Mouse (Mus musculus) heart, postnatal 0 days (tissue): ENCODE data around the gene Zfp961. TPM values are rescaled to one million over a fixed set of nuclear protein-coding genes. Genes with fewer than 3 reads are reported as not detected.

ENCODE experiments used
- ATAC-seq: fragments of 200-750 bp; cut with Nextera tagmentation; 2 replicates; pipeline ENCODE4 v1.8.0; 2017; ENCODE audit warnings: low read depth, moderate number of reproducible peaks, moderate library complexity; ENCODE audit not compliant: insufficient read depth
- DNase-seq: peaks from one replicate; pipeline ENCODE4 v3.0.0-alpha.2; 2016; ENCODE audit warnings: low spot score
- H3K27ac ChIP-seq: fragments of 300-500 bp; sonication (generic); 2 replicates; pipeline ENCODE4 v1.5.1; 2014; ENCODE audit warnings: low read depth, mild to moderate bottlenecking
- H3K27me3 ChIP-seq: fragments of 300-500 bp; sonication (generic); 2 replicates; pipeline ENCODE4 v1.6.1; 2014; ENCODE audit warnings: low read length, mixed read lengths; ENCODE audit not compliant: control insufficient read depth, insufficient read depth
- H3K36me3 ChIP-seq: fragments of 300-500 bp; sonication (generic); replicated peaks from 2 replicates; pipeline ENCODE4 v1.6.1; 2014; ENCODE audit warnings: low read length, mixed read lengths; ENCODE audit not compliant: control insufficient read depth, insufficient read depth
- H3K4me1 ChIP-seq: fragments of 300-500 bp; sonication (generic); 2 replicates; pipeline ENCODE4 v1.6.1; 2014; ENCODE audit warnings: antibody characterized with exemption; ENCODE audit not compliant: control insufficient read depth, insufficient read depth
- H3K4me2 ChIP-seq: fragments of 300-500 bp; sonication (generic); 2 replicates; pipeline ENCODE4 v1.6.1; 2014; ENCODE audit warnings: low read depth, mild to moderate bottlenecking, low read length, moderate library complexity
- H3K4me3 ChIP-seq: fragments of 300-500 bp; sonication (generic); 2 replicates; pipeline ENCODE4 v1.5.1; 2014; ENCODE audit warnings: low read depth, low read length
- H3K9ac ChIP-seq: fragments of 300-500 bp; sonication (generic); replicated peaks from 2 replicates; pipeline ENCODE4 v1.6.1; 2014; ENCODE audit warnings: low read depth, low read length, mixed read lengths
- H3K9me3 ChIP-seq: fragments of 300-500 bp; sonication (generic); replicated peaks from 2 replicates; pipeline ENCODE4 v1.6.1; 2016; ENCODE audit warnings: low read length; ENCODE audit not compliant: control insufficient read depth
- CTCF ChIP-seq: IDR thresholded peaks from 2 replicates; pipeline ENCODE4 v1.5.1; 2016; ENCODE audit warnings: antibody characterized with exemption, control low read depth, low read depth
- EP300 ChIP-seq: IDR thresholded peaks from 2 replicates; pipeline ENCODE4 v1.6.1; 2016; ENCODE audit warnings: antibody characterized with exemption, low read depth
- WGBS: fragments of 180-500 bp; shearing (Covaris S2); extraction: QIAGEN DNeasy Blood & Tissue Kit; methylation state at CpG from one replicate; pipeline ENCODE4 v1.1.7; 2014; 5-methylcytosine and 5-hydroxymethylcytosine counted together
- polyA plus RNA-seq: library from polyadenylated mRNA; unstranded; fragments of >200 nt; fragmentation: Nextera tagmentation; extraction: Ambion mirVana; gene quantifications from 2 replicates; pipeline ENCODE4 v1.2.1, GENCODE M21; 2015
- total RNA-seq: library from RNA; depleted of rRNA; stranded (reverse); fragments of >200 nt; gene quantifications from 2 replicates; pipeline ENCODE4 v1.2.3, GENCODE M21; 2014; ENCODE audit warnings: low replicate concordance

Zfp961 gene
- total and polyA plus RNA-seq, 2 experiments from 2014 or later, result 8.0 to 21.6 TPM

DNA sequence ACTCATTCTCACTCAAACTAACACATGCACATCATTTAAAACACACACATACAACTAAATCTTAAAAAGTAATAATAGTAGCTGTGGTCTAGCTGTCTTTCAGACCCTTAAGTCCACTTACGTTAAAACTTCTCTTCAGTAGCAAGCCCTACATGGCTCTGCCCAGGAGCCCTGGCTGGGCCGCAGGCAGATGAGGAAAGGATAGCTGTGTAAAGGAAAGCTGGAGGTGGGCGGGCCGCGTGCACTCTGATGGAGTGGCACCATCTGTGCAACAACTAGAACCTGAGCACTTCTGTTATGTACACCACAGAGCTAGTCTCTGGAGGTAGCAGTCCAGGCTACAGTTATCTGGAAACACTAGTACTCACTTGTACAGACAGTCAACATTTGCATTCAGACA lies 16.4 kb downstream of the Zfp961 start:
- Histone ChIP-seq H3K9ac (no peak overlapping the region), H3K4me3 (no peak overlapping the region), H3K36me3 (peaks cover 42% of the 10 kb centered on the region), H3K9me3 (no peaks in the 10 kb centered on the region), H3K27ac (no peak overlapping the region), H3K4me2 (no peak overlapping the region), H3K27me3 (no peaks in the 10 kb centered on the region), H3K4me1 (0 out of 2 replicates have a peak, but pooled peaks cover 7% of the 10 kb centered on the region)
- 95% methylated on average over 5 of the region's 5 CpGs for WGBS
- ATAC-seq (no peak), DNase-seq (no peak)
- TF ChIP-seq EP300 (no peak), CTCF (no peak)

DNA sequence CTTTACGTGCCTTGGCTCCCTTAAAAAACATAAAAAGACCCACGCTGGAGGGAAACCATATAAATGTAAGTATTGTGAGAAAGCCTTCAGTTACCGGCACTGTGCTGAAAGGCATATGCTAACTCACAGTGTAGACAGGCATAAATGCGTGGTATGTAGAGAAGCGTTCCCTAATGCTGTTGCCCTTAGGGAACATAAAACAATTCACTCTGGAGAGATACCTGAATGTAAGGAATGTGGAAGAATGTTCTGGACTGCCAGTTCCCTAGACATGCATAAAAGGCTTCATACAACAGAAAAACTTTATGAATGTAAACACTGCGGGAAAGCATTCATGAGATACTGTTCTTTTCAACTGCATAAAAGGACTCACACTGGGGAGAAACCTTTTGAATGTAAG lies 17.3 kb downstream of the Zfp961 start:
- 0 out of 2 replicates have a peak, but pooled peaks cover 5% of the 10 kb centered on the region for H3K4me1 ChIP-seq
- ATAC-seq (no peak), DNase-seq (no peak)
- no peak overlapping the region for H3K4me2 ChIP-seq
- no peaks in the 10 kb centered on the region for H3K27me3 ChIP-seq
- no peak overlapping the region for H3K9ac ChIP-seq
- H3K9me3 ChIP-seq, result no peaks in the 10 kb centered on the region
- peaks cover 42% of the 10 kb centered on the region for H3K36me3 ChIP-seq
- TF ChIP-seq EP300 (no peak), CTCF (no peak)
- 75% methylated on average over 6 of the region's 6 CpGs for WGBS
- no peak overlapping the region for H3K27ac ChIP-seq
- H3K4me3 ChIP-seq, result no peak overlapping the region

DNA sequence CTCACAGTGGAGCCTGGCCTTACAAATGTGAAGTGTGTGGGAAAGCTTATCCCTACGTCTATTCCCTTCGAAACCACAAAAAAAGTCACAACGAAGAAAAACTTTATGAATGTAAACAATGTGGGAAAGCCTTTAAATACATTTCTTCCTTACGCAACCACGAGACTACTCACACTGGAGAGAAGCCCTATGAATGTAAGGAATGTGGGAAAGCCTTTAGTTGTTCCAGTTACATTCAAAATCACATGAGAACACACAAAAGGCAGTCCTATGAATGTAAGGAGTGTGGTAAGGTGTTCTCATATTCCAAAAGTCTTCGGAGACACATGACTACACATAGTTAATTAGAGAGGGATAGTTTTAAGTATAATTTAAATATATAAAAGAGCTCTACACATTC lies 17.8 kb downstream of the Zfp961 start:
- 88% methylated on average over 6 of the region's 6 CpGs for WGBS
- no peak for ATAC-seq
- DNase-seq, result no peak

DNA sequence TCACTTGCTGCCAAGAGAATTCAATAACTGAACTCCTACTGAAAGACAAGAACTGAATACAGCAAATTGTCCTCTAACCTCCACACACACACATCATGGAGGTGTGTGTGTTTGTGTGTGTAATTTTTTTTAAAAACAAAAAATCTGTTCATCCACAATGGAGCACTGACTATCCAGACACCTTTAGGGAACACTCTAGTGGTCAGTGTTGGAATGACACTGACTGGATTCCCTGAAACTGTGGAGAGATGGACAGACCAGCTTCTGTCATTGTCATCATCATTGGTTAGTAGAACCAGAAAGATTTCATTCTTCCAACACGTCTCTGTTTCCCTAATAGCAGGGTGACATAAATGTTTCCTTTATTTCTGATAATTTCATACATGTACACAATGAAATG lies 21.1 kb downstream of the Zfp961 start:
- WGBS, result 53% methylated on average over 1 of the region's 1 CpGs
- TF ChIP-seq EP300, result no peak
- TF ChIP-seq CTCF, result peak; percentile 62
- Histone ChIP-seq H3K9me3 (no peaks in the 10 kb centered on the region), H3K4me1 (no peaks in the 10 kb centered on the region), H3K27me3 (no peaks in the 10 kb centered on the region), H3K9ac (no peak overlapping the region), H3K4me3 (no peak overlapping the region), H3K36me3 (peaks cover 28% of the 10 kb centered on the region), H3K4me2 (no peak overlapping the region), H3K27ac (no peak overlapping the region)
- ATAC-seq, result no peak
- DNase-seq, result no peak

More for the DNA sequence above, 17.8 kb downstream of the Zfp961 start:
- H3K4me3 ChIP-seq, result no peak overlapping the region
- H3K4me2 ChIP-seq, result no peak overlapping the region
- no peaks in the 10 kb centered on the region for H3K4me1 ChIP-seq
- H3K27ac ChIP-seq, result no peak overlapping the region
- no peak overlapping the region for H3K9ac ChIP-seq
- H3K27me3 ChIP-seq, result no peaks in the 10 kb centered on the region
- H3K9me3 ChIP-seq, result no peaks in the 10 kb centered on the region
- TF ChIP-seq EP300, result no peak
- no peak for TF ChIP-seq CTCF
- H3K36me3 ChIP-seq, result peaks cover 42% of the 10 kb centered on the region

DNA sequence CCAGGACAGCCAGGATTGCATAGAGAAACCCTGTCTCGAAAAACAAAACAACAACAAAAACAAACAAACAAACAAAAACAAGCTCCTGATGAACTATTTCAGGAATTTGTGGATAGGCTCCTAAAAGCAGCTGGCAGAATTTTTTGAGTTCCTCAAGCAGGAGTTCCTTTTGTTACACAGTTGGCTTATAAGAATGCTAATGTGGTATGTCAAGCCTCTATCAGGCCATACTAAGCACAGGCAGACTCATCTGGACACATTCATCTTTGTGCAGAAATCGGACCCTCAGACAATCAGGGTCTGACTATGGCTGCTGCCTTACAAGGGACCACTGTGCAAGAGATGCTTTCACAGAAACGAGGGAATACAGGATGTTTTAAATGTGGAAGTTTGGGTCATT lies 23.4 kb downstream of the Zfp961 start:
- no peak for ATAC-seq
- H3K4me2 ChIP-seq, result no peak overlapping the region
- H3K36me3 ChIP-seq, result peaks cover 5% of the 10 kb centered on the region
- H3K27ac ChIP-seq, result no peak overlapping the region
- H3K9ac ChIP-seq, result no peak overlapping the region
- H3K9me3 ChIP-seq, result no peaks in the 10 kb centered on the region
- DNase-seq, result no peak
- 72% methylated on average over 3 of the region's 3 CpGs for WGBS
- TF ChIP-seq CTCF (no peak), EP300 (no peak)
- H3K27me3 ChIP-seq, result no peaks in the 10 kb centered on the region
- no peak overlapping the region for H3K4me3 ChIP-seq
- H3K4me1 ChIP-seq, result no peaks in the 10 kb centered on the region

DNA sequence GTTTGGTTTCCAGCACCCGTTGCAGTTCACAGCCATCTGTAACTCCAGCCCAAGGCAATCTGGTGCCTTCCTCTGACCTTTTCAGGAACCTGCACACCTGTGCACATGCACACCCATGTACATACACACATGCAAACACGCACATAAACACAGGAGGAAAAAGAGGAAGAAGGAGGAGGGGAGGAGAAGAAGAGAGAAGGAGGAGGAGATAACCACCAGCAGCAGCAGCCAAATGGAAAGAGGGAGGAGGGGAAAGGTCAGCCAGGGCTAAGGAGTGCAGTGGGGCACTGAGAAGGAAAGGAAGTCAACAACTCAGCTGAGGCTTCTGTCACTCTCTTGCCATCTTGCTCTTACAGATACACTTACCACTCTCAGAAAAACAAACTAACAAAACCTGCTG lies 30.2 kb downstream of the Zfp961 start:
- 43% methylated on average over 2 of the region's 2 CpGs for WGBS
- H3K27me3 ChIP-seq, result no peaks in the 10 kb centered on the region
- no peak overlapping the region for H3K4me2 ChIP-seq
- H3K4me1 ChIP-seq, result no peaks in the 10 kb centered on the region
- DNase-seq (no peak), ATAC-seq (no peak)
- no peaks in the 10 kb centered on the region for H3K9me3 ChIP-seq
- no peaks in the 10 kb centered on the region for H3K36me3 ChIP-seq
- no peak overlapping the region for H3K27ac ChIP-seq
- no peak for TF ChIP-seq EP300
- no peak overlapping the region for H3K4me3 ChIP-seq
- no peak overlapping the region for H3K9ac ChIP-seq
